Mouse (Mus musculus): ENCODE measurements around the gene Ldah.

Ldah gene

DNA sequence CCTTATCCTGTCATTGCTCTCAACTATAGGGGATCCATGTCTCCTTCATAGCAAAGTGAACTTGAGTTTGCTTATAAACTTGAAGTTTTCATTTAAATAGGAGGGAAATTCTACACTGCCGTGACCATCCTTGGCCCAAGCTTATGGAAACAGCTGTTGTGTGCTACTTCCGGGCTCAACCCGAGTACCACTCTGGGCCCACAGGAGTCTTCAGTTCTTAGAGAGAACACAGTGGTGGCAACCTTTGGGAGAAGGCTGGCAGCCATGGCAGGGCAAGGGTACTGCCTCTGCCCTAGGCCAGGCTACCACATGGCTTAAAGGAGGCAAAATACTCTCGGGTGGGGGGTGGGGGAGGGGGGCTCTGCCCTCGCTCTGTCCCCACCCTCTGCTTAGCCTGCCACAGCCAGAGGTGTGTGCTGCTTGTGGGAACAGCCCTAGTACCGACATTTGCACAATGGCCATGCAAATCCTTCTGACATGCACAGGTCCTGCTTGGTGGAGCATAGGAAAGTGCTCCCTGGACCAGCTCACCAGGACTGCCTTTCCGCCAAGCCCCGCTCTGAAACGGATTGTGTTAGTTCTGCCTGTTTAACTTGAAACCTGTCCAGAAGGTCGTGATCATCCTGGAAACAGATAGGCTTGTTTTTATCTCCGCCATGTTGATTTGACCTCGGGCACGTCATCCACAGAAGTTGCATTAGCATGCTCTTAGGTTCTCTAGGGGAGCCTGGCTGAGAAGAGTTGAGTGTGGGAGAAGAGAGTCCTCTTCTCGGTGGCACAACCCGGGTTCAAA lies 73.5 kb downstream of the Ldah start:
- DNase-seq (ENCODE audit: low spot score), result no peak

DNA sequence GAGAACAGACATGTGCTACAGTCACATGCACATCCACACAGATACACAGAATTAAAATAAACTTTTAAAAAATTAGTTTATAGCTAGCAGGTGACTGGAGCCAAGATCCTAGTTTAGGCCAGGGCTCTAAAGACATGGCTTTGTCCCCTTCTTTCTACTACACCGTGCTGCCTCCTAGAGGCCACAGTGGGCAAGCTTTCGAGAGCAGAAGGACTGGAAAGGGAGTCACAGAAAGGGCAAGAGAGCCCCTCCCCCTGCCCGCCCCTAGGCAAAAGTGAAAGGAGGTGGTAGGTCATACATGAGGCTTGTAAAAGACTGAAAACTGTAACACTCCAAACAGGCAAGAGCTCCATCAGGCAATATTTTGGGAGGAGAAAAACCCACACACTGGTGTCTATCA lies 80.1 kb downstream of the Ldah start:
- DNase-seq (ENCODE audit: low spot score), result no peak

DNA sequence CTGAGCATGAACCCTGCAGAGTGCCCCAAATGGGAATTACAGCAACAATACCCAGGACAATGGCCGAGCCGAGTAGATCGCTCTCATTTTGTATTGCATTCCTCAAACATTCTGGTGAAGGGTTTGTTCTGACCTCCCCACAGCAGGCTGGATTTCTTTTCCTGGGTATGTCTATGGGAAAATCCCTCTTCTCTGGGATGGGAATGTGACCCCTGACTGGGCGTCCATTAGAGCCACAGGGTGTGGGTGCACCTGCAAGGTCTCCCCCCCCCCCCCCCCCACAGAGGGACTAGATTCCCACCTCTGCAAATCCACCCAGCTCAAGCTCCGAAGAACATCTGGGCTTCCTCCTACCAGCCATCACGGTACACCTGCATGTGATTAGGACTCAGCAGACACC lies 81.2 kb downstream of the Ldah start:
- DNase-seq (ENCODE audit: low spot score), result no peak

DNA sequence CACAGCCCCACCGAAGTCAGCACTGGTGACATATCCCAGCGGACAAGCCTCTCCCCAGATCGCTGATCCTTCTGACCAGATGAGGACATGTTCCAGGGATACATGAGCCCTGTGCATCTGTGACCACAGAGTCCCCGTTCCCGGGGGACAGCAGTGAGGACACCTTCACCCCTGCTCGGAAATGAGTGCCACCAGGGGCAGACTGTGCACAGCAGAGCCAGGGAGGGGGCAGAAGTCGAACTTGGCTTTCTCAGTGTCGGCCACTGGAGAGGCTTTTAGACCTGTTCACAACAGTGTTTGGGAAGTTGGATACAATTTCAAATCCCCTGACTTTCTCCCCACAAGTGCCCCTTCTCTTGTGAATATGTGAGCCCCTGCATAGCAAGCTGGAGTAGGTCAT lies 81.6 kb downstream of the Ldah start:
- no peak for DNase-seq (ENCODE audit: low spot score)

DNA sequence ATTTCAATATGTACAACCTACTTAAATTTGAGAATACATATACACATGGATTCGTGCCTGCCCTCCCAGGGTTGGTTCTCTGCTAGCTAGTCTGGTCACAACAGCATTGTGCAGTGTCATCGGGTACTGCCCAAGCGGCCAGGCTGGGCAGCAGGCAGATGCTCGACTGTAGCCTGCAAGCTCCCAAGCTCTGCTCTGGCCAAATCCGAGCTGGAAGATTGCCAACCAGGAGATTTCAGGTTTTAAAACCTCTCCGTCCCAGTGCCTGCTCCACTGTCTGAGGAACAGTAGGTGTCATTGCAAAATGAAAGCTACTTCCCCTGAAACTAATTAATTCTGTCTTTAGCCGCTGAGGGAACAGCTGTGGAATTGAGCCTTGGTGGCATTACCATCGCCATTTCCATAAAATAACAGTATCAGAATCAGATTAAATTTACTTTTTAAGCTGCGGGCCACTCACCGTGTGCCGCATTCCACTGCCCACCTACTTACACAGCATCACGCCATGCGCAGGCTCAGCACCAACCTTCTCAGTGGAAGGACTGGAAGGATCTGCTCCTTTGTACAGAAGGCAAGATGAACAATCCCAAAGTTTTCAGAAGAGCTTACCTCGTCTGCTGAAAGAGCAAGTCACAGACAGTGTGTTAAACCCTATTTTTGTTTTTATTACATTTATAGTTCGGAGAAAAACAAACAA lies 83.4 kb downstream of the Ldah start:
- no peak for DNase-seq (ENCODE audit: low spot score)

DNA sequence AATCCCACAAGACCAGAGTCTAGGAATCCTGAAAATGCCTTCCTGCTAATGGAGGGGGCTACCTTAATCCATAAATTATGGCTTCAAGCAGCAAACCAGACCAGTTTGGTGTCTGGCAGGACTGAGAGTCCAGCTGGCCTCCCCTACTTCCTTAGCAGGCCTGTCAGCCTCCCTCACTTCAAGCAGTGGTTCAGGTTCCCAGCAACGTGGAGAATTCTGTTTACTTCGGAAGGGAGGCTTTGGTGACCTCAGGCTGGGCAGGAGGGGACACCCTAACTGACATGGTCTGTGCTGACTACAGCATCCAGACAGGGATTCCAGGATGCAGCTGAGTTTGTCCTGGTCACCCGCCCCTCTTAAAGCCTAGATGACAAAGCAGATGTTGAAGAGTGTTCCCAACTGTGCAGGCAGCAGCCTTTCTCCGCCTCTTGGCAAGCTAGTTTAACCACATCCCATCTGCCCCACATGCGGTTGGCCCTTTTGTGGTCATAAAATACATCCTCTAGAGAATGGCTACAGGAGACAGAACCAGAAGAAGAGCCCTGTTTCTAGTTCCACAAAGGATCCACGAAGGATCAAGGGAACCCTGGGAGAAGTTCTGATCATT lies 87.5 kb downstream of the Ldah start:
- DNase-seq (ENCODE audit: low spot score), result no peak

DNA sequence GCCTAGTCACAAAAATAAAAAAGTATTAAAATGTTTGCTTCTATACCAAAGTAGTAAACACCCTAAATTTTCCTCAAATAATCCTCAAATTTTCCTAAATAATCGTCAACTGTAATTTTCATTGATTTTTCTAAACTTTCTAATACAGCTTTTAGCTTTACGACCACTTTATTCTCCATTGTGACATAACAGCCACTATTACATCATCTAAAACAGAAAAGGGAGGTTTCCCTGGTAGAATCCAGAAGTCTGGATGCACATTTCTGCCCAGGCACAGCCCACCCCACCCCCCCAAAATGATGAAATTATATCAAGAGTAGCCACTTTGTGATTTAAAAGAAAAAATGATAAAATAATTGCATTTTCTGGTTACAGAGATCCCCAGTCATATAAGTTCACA lies 88.2 kb downstream of the Ldah start:
- no peak for DNase-seq (ENCODE audit: low spot score)

DNA sequence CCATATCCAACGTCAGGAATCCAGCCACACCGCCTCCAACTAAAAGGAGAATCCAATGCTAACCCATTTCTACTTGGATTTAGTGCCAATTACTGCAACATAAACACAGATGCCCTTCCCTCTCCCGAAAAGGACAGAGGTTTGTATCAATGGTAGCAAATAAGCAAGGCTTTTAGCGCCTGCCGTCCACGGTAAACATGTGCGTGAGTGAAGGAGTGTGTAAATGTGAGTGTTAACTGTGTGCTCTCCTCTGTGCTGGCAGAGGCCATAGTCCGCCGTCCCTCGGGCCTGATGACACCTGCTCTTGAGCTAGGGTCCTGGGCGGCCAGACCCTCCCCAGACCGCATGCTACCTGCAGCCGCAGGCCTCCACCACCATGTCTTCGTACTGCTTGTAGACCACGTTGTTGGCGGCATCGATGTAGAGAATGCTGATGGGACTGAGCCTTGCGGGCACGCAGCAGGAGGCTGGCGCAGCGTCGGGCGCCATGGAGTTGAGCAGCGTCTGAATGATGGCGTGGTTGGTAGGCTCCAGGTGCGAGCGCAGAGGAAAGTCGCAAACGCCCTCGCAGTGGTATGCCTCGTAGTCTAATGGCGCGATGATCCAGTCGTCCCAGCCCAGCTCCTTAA lies 89.8 kb downstream of the Ldah start:
- DNase-seq (ENCODE audit: low spot score), result no peak

DNA sequence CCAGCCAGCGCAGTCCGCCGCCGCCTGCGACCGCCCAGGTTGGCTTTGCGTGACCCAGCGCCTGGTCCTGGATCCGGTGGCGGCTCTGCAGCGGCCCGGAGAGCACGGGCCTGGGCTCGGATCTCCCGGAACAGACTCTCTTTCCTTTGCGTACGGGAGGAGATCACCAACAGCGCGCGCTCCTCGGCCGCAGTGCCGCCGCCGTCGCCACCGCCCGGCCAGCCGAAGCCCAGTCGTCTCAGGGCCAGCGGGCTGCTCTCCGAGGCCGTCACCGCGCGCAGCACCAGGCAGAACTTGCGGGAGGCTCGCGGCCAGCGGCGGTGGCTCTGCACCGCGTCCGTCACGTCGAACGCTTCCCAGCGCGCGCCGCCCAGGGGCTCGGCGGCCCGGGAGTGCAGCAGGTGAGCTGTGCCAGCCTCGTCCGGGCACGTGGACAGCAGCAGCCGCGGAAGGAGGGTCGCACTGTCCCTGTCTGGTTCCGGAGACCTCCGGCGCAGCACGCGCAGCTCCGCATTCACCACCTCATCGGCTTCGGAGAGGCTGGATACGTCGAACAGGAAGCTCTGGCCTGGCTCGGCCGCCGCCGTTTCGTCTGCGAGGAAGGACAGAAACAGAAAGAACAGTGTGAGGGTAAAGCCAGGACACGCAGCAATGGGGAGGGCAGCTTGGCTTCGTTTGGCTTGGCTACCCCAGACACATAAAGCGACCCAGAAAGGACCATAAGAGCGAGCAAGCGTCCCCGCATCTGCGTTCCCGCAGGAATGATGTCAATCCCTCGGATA lies 90.6 kb downstream of the Ldah start:
- no peak for DNase-seq (ENCODE audit: low spot score)

DNA sequence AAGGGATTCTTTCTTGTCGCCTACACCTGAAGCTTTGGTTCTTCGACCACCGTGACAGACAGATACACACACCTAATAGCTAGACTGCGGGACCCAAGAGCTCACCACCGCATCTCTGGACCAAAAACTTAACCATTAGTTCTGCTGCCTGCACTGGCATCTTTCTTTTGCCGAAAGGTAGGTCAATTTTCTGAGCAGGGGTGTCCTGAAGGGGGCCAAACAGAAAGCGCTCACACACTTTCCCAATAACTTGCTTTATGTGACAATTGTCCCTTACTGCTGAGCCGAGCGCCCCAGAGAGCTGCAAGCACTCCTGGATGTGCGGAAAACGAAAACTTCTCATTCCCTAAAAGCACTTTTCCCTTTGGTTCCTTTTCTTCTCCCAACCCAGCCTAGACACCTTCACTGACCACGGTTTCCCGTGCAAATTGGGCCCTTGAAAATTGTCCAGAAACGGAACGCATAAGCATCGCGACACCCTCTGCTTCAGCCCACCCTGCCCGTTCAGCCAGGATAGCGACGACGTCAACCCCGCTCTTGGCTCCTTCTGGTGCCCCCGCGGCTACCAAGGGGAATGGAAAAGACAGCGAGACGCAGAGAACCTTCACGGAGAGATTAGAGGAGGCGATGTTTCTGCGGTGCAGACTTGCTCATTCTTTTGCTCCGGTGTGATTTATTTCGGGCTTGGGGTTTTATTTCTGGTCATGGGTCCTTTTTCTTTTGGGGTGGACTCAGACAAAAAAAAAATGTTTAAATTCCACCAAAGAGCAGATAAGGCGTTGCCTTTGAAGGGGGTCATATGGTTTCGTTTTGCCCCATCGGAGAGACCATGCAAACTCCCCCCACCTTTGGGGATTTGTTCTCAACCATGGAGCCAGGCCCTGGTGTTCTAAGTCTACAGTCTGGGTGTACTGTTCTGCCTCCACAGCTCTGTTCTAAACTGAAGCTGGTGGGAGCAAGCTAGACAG lies 91.5 kb downstream of the Ldah start:
- no peak for DNase-seq (ENCODE audit: low spot score)

DNA sequence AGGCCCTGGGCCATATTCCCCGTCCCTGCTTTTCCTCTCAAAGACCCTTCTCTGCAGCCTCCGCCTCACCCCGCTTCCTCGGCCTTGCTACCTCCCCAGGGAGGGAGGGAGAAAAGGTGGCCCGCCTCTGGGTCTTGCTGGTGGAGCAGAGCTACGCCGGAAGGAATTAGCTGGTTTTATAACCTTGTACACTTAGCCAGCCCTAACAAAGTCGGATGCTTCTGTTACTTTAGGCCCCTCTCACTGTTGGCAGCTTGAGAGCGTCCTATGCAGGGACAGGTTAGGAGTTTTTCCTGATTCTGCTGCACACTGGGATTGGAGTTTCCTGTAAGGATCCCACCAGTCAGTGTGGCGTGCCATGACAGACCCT lies 92.2 kb downstream of the Ldah start:
- no peak for DNase-seq (ENCODE audit: low spot score)

DNA sequence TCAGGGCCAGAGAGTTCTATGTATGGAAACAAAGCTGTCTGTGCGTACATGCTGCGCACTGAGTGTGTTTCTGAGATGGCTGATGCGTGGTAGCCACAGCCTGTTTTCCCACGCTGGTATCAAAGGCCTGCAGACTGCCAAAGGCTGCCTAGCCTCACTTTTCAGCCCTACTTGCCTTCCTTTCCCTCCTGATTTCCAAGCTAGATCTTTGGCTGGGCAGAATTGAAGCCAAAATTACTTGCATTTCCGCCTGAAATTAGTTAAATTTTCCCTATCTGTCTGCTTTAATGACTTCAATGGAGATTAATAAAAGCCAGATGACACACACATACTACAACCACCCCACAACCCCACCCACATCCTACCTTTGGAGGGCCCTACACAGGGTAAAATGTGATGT lies 92.6 kb downstream of the Ldah start:
- DNase-seq (ENCODE audit: low spot score), result no peak

DNA sequence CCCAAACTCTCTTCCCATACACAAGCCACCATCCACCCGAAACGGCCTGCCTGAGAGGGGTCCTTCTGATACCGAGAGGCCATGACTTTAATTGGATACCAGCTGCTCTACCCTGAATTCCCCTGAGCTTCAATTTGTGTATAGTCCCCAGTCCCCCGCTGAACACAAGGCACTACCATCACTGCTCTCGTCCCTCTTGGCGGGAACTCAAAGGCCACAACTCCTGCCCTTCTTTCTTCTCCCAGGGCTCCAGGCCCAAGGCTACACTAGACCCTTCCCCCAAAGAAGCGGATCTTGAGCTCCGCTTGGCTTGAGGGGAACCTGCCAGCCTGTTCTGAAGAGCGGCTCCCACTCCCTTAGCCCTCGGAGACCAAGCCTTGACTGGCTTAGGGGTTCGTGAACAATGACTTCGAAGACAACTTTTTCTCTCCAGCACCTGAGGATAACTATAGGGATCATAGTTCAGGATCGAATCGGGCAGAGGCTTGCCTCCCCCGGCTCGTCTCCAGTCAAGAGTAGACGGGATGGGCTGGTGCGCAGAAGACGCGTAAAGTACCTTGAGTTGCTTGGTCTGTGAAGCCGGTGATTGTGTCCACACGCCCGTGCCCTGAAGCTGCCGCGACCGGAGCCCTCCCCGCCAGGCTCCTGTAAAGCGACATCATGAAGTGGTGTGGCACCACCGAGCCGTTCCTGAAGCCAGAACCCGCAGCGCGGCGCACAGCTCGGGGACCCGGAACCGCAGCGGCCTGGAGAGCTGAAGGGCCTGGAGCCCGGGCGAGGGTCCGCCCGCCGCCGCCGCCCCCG lies 93.3 kb downstream of the Ldah start:
- DNase-seq (ENCODE audit: low spot score), result no peak

DNA sequence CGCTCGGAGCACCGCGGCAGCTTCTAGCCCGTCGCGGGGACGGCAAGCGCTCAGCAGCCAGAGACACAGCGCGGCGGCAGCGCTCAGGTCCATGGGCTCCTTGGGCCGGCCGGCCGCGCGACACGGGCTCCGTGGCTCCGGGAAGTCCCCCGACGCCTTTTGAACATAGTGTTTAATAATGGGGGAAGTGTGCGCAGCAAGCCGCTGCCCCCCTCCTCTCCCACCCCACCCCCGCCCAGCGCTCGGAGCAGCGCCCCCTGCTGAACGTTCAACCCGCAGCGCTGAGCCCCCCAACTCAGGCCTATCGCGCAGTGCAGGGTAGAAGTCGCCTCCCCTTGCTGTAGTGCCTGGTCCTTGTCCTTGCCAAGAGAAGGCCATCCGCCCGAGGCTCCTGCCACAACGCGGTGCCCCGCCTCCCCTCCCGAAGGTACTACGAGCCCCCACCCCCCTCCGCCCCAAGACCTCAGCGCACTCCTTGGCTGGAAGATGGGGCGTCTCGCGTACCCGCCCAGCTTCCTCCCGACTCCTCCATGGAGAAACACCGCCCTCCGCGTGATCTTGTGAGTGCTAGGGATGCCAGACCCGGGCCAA lies 94.0 kb downstream of the Ldah start, which contains the start of gene Gdf7:
Gdf7 (minus strand) TSS at position 114 of the 591 bp plus-strand sequence.
- DNase-seq (ENCODE audit: low spot score), result no peak

DNA sequence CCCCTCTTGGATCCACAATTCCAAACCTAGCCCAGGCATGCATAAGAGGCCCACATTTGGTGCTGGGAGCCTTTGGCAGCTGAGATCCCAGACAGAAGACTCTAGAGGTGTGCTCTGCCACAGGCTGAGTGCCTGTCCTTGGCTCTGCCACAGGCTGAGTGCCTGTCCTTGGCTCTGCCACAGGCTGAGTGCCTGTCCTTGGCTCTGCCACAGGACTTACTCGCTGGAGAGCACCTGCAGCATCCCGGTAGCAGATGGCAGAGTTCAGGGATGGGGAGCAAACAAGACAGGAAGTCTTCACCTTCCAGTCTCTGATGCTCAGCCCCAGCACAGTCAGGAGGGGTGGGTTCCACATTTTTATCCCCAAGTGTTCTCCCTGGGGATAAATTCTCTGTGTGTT lies 97.4 kb downstream of the Ldah start:
- DNase-seq (ENCODE audit: low spot score), result no peak

DNA sequence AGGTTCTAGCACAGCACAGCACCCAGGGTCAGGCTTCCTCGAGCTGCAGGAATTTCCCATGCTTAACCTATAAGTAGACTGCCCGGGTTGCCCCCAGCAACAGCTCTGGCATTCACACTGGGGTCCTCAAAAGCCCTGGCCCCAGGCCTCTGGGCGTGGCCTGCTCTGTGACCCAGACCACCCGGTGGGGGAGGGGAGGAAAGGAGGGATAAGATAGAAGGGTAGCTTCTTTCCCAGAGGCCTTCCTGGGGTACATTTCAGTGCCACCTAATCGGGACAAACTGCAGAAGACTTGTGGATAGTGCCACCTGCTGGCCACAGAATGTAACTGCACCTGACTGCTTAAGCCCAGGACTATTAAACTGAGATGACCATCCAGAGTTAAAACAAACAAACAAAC lies 98.5 kb downstream of the Ldah start:
- DNase-seq (ENCODE audit: low spot score), result no peak

DNA sequence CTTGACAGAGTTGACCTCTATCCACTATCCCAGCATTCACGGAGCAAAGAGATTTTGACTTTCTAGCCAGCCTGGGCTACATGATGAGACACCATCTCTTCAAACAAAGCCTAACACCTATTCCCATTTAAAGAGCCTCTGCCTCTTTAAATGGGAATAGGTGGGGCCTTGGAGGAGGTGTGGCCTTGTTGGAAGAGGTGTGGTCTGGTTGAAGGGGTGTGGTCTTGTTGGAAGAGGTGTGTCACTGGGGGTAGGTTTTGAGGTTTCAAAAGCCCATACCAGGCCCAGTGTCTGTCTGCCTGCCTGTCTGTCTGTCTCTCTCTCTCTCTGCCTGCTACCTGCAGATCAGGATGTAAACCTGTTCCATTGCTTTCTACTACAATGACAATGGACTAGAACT lies 99.0 kb downstream of the Ldah start:
- DNase-seq (ENCODE audit: low spot score), result no peak

DNA sequence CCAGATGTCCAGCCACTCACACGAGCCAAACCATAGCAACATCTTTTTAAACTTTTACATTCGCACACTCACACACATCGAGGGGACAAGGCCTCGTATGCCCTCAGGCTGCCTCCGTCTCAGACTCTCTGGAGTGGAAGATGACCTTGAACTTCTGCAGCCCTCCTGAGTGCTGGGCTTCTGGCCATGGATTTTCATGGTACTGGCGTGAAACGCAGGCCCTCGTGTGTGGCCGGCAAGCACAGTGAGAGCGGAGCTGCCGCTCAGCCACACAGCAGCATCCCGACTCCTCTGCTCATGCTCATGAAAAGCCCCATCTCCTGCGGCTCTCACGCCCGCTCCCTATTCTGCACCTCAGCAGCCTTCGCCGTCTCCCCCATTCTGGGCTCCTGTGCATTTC lies 103.1 kb downstream of the Ldah start:
- no peak for DNase-seq (ENCODE audit: low spot score)

DNA sequence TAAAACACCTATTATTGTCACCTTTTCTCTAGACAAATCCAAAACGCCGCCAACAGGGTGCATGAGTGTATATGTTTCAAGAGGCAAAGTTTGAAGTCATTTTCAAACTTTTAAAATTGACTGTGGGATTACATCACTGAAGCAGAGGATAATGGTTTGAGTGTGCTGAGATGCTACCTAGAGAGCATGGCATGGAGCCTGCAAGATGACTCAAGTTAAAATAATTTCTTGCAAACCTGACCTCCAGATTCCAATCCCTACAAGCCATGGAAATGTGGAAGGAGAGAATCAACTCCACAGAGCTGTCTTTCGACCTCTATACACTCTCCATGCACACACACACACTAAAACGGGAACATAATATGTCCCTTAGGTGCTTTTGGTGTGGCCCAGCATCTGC lies 104.4 kb downstream of the Ldah start:
- DNase-seq (ENCODE audit: low spot score), result no peak

Data from ovary, adult 18-20 months (tissue).